Mouse (Mus musculus) myocyte (in vitro differentiated cells): Measurements from ENCODE around the gene Slit3.

Experiments
- E2F4 ChIP-seq: IDR thresholded peaks from one replicate; pipeline ENCODE4 v1.6.1; 2011; ENCODE audit warnings: mild to moderate bottlenecking, control low read depth, moderate library complexity; ENCODE audit not compliant: insufficient read depth
- MAX ChIP-seq: IDR thresholded peaks from one replicate; pipeline ENCODE4 v1.6.1; 2011; ENCODE audit warnings: low read depth, mild to moderate bottlenecking, control low read depth
- MYOD1 ChIP-seq, 3 experiments: IDR thresholded peaks; one replicate each; pipeline ENCODE4 v1.6.1; 2011; ENCODE audit warnings: control low read depth in 2 of 3, low read depth in 2 of 3, mild to moderate bottlenecking in 2 of 3, moderate library complexity in 1 of 3; ENCODE audit not compliant: insufficient read length in 2 of 3, control insufficient read depth in 1 of 3
- POLR2A ChIP-seq: IDR thresholded peaks from one replicate; pipeline ENCODE4 v1.6.1; 2011; ENCODE audit warnings: low read depth, mild to moderate bottlenecking, control low read depth, moderate library complexity; ENCODE audit not compliant: insufficient read length
- REST ChIP-seq: IDR thresholded peaks from one replicate; pipeline ENCODE4 v1.6.1; 2011; ENCODE audit warnings: mild to moderate bottlenecking, control low read depth, moderate library complexity; ENCODE audit not compliant: insufficient read depth, insufficient read length
- TCF12 ChIP-seq: IDR thresholded peaks from one replicate; pipeline ENCODE4 v1.6.1; 2011; ENCODE audit warnings: mild to moderate bottlenecking, control low read depth; ENCODE audit not compliant: poor library complexity, insufficient read depth, severe bottlenecking

DNA sequence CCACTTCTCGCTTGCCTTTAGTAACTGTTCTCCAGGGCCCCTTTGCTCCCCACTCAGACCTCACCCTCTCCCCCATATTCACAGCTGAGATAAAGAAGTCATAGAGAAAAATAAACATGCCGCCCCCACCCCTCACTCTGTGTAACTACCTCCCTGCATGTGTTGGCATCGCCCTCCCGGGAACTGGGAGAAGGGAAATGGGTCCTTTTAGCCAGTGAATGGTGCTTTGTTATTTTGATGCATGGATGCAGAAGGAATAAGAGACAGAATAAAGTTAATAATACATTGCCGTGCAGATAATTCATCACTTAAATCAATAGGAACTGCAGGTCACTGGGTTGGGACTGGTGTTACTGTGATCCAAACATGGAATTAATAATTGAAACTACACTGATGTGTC lies 298.0 kb downstream of the Slit3 start:
- TF ChIP-seq REST = no peak
- no peak for TF ChIP-seq MAX
- TF ChIP-seq POLR2A = no peak
- no peak for TF ChIP-seq E2F4
- no peak for TF ChIP-seq TCF12
- no peak for TF ChIP-seq MYOD1 (IDR thresholded peaks at IDR 0.05; ENCODE audit: control insufficient read depth in 1 of 3, insufficient read length in 2 of 3, low read depth in 2 of 3)
